Mouse (Mus musculus): ENCODE measurements at regions not wholly inside any gene's neighbourhood (a gene's known extent, or its start where the extent isn't known, plus 50 kb on each side); places are given as distances from the start of the nearest gene placed in this dataset.

GRCm38 (mm10) chr2:116954280-116954679 is 75.8 kb downstream of the Tmco5 start:
- 76% methylated on average over 7 of the region's 7 CpGs for WGBS (ENCODE audit: insufficient replicate concordance)
- Histone ChIP-seq H3K4me2 (ENCODE audit: low read depth) (no peak overlapping the region), H3K27me3 (ENCODE audit: control insufficient read depth, insufficient read depth, low read length) (no peaks in the 10 kb centered on the region), H3K4me1 (replicated peaks; ENCODE audit: control insufficient read depth in 2 of 2, insufficient read depth in 2 of 2, low read length in 1 of 2) (no peaks in the 10 kb centered on the region), H3K9ac (replicated peaks) (no peak overlapping the region), H3K9me3 (ENCODE audit: control insufficient read depth, low read length) (no peaks in the 10 kb centered on the region), H3K4me3 (ENCODE audit: insufficient read depth in 1 of 2, low read depth in 2 of 2, low read length in 2 of 2) (no peak overlapping the region), H3K36me3 (replicated peaks; ENCODE audit: control insufficient read depth, insufficient read depth, low read depth) (no peaks in the 10 kb centered on the region), H3K27ac (no peak overlapping the region)
- no peak for DNase-seq (ENCODE audit: low read depth in 3 of 3, low spot score in 3 of 3)
- ATAC-seq (ENCODE audit: insufficient read depth) = no peak
- TF ChIP-seq CTCF (IDR thresholded peaks at IDR 0.05; ENCODE audit: low read depth) (no peak), EP300 (IDR thresholded peaks at IDR 0.05; ENCODE audit: low read depth) (no peak)

- no peak for DNase-seq (ENCODE audit: low read depth in 3 of 3, low spot score in 3 of 3)
- WGBS (ENCODE audit: insufficient replicate concordance) = 65% methylated on average over 4 of the region's 4 CpGs
- no peak overlapping the region for H3K9ac ChIP-seq (replicated peaks)
- no peaks in the 10 kb centered on the region for H3K36me3 ChIP-seq (replicated peaks; ENCODE audit: control insufficient read depth, insufficient read depth, low read depth)
- no peak overlapping the region for H3K4me3 ChIP-seq (ENCODE audit: insufficient read depth in 1 of 2, low read depth in 2 of 2, low read length in 2 of 2)
- no peaks in the 10 kb centered on the region for H3K9me3 ChIP-seq (ENCODE audit: control insufficient read depth, low read length)
- no peak overlapping the region for H3K27ac ChIP-seq
- H3K4me2 ChIP-seq (ENCODE audit: low read depth) = no peak overlapping the region
- TF ChIP-seq EP300 (IDR thresholded peaks at IDR 0.05; ENCODE audit: low read depth) = no peak
- no peak for TF ChIP-seq CTCF (IDR thresholded peaks at IDR 0.05; ENCODE audit: low read depth)
- no peak for ATAC-seq (ENCODE audit: insufficient read depth)
- H3K4me1 ChIP-seq (replicated peaks; ENCODE audit: control insufficient read depth in 2 of 2, insufficient read depth in 2 of 2, low read length in 1 of 2) = no peaks in the 10 kb centered on the region
- H3K27me3 ChIP-seq (ENCODE audit: control insufficient read depth, insufficient read depth, low read length) = no peaks in the 10 kb centered on the region
Measured at GRCm38 (mm10) chr2:116954896-116955295, 76.4 kb downstream of the Tmco5 start.

DNA sequence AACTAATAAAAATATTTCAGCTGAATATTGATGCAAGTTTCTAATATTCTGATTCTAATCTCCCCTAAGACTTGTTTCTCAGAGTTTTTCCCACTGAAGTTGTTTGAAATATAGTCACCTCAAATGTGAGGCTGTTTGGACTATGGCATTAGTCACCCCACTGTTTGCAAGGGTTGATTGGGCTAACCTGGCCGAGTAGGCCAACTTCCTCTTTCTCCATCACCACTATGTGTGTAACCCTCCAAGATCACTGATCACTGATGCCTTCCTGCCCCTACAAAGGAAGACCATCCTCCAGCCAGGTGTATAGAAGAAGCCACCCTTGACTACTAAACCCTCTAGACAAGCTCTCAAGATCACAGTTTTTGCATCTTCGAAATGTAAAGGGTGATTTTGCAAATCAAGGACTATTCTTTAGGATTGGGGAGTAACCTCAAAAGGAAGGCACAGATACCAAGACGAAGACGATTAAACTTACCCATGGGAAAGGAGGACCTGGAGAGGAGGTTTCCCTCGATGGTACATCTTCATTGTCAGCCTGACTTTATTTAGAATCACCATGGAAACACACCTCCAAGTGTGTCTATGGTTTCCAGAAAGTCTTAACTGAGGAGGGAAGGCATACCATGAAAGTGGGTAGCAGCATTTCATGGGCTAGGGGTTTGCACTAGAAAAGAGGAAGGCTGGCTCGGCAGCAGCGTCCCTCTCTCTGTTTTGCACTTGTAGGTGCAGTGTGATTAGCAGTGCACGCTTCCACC is 84.8 kb downstream of the Tmco5 start:
- 42% methylated on average over 8 of the region's 8 CpGs for WGBS (ENCODE audit: insufficient replicate concordance)
- no peak overlapping the region for H3K4me2 ChIP-seq (ENCODE audit: low read depth)
- no peak overlapping the region for H3K9ac ChIP-seq (replicated peaks)
- DNase-seq (ENCODE audit: low read depth in 3 of 3, low spot score in 3 of 3) (no peak), ATAC-seq (ENCODE audit: insufficient read depth) (no peak)
- H3K27me3 ChIP-seq (ENCODE audit: control insufficient read depth, insufficient read depth, low read length) = no peaks in the 10 kb centered on the region
- no peak overlapping the region for H3K27ac ChIP-seq
- TF ChIP-seq EP300 (IDR thresholded peaks at IDR 0.05; ENCODE audit: low read depth) (no peak), CTCF (IDR thresholded peaks at IDR 0.05; ENCODE audit: low read depth) (no peak)
- no peaks in the 10 kb centered on the region for H3K9me3 ChIP-seq (ENCODE audit: control insufficient read depth, low read length)
- H3K4me3 ChIP-seq (ENCODE audit: insufficient read depth in 1 of 2, low read depth in 2 of 2, low read length in 2 of 2) = no peak overlapping the region
- H3K36me3 ChIP-seq (replicated peaks; ENCODE audit: control insufficient read depth, insufficient read depth, low read depth) = no peaks in the 10 kb centered on the region
- no peaks in the 10 kb centered on the region for H3K4me1 ChIP-seq (replicated peaks; ENCODE audit: control insufficient read depth in 2 of 2, insufficient read depth in 2 of 2, low read length in 1 of 2)

DNA sequence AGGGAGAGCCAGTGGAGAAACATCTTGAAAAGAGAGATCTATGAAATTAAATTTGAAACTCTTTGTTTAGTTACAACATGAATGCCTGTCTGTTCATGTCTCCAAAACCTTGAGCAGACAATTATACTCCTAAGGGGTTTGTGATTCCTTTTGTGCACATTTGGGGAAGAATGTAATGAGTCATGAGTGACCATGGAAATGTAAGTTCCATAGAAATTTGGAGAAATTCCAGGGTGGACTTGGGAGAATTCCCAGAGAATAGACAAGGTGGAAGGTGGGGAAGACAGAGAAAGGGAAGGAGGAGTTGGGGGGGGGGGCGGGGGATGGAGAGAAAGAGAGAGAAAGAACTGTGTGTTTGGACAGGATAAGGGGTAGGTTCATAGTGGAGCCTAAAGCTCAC is 87.8 kb downstream of the Tmco5 start:
- no peak overlapping the region for H3K9ac ChIP-seq (replicated peaks)
- no peaks in the 10 kb centered on the region for H3K27me3 ChIP-seq (ENCODE audit: control insufficient read depth, insufficient read depth, low read length)
- H3K4me3 ChIP-seq (ENCODE audit: insufficient read depth in 1 of 2, low read depth in 2 of 2, low read length in 2 of 2) = no peak overlapping the region
- no peak overlapping the region for H3K4me2 ChIP-seq (ENCODE audit: low read depth)
- no peaks in the 10 kb centered on the region for H3K9me3 ChIP-seq (ENCODE audit: control insufficient read depth, low read length)
- TF ChIP-seq EP300 (IDR thresholded peaks at IDR 0.05; ENCODE audit: low read depth) (no peak), CTCF (IDR thresholded peaks at IDR 0.05; ENCODE audit: low read depth) (no peak)
- no CpG with 5 or more reads among the region's 1 CpGs for WGBS (ENCODE audit: insufficient replicate concordance)
- H3K4me1 ChIP-seq (replicated peaks; ENCODE audit: control insufficient read depth in 2 of 2, insufficient read depth in 2 of 2, low read length in 1 of 2) = no peaks in the 10 kb centered on the region
- no peaks in the 10 kb centered on the region for H3K36me3 ChIP-seq (replicated peaks; ENCODE audit: control insufficient read depth, insufficient read depth, low read depth)
- ATAC-seq (ENCODE audit: insufficient read depth) = no peak
- no peak for DNase-seq (ENCODE audit: low read depth in 3 of 3, low spot score in 3 of 3)
- H3K27ac ChIP-seq = no peak overlapping the region

DNA sequence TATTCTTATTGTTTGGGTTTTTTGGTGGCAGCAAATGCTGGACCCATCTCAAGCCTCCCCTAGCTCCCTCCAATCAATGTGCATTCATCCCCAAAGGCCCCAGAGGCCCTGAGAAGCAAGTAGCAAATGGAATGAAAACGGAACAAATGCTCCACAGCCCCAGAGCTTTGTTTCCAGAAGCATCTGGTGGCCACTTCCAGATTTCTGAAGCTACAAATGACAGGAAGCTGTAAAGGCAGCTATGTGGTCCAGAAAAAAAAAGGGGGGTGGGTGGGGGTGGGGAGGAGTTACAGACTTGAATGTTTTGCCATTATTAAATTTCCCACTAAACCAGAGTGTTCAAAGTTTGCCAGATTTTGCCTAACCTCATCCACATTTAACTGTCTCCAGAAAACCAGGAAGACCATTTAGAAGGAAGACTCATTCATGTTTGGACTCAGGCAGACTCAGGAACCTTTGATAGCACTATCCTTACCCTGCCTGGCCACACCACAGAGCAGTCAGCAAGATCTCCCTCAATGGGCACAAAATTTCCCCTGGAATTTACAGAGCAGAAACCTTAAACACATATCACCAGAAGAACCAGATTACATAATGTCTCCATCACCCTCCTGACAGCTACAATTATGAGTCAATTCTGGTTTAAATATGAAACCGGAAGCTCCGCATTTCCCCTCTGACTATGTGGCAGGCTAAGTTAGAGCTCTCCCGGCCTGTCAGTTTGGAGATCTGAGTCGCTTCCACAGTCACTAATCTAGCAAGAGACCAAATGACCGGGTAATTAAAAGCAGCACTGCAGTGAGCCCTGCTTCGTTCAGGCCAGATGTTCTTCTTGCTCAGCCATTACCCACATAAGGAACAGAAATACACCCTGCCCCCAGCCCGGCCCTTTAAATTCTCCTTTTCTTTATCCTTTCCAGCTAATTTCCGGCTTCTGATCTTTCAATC is 93.4 kb downstream of the Tmco5 start:
- H3K9me3 ChIP-seq (ENCODE audit: control insufficient read depth, low read length) = no peaks in the 10 kb centered on the region
- H3K4me2 ChIP-seq (ENCODE audit: low read depth) = peak overlapping the region; percentile 43; the same call in 1 of the 2 replicates
- no peaks in the 10 kb centered on the region for H3K36me3 ChIP-seq (replicated peaks; ENCODE audit: control insufficient read depth, insufficient read depth, low read depth)
- 10% methylated on average over 9 of the region's 9 CpGs for WGBS (ENCODE audit: insufficient replicate concordance)
- H3K4me3 ChIP-seq (ENCODE audit: insufficient read depth in 1 of 2, low read depth in 2 of 2, low read length in 2 of 2) = no peak overlapping the region
- no peak overlapping the region for H3K27ac ChIP-seq
- TF ChIP-seq CTCF (IDR thresholded peaks at IDR 0.05; ENCODE audit: low read depth) = no peak
- no peak for TF ChIP-seq EP300 (IDR thresholded peaks at IDR 0.05; ENCODE audit: low read depth)
- no peak overlapping the region for H3K9ac ChIP-seq (replicated peaks)
- ATAC-seq (ENCODE audit: insufficient read depth) = peak; percentile 50; the same call in 1 of the 2 replicates
- peaks cover 19% of the 10 kb centered on the region for H3K27me3 ChIP-seq (ENCODE audit: control insufficient read depth, insufficient read depth, low read length)
- peak in 1 of 3 experiments; percentile 14 for DNase-seq (ENCODE audit: low read depth in 3 of 3, low spot score in 3 of 3)
- H3K4me1 ChIP-seq (replicated peaks; ENCODE audit: control insufficient read depth in 2 of 2, insufficient read depth in 2 of 2, low read length in 1 of 2) = peaks cover 0 to 8% of the 10 kb centered on the region in 2 experiments; a peak in 3 of 4 replicates
